Mouse (Mus musculus) heart, adult 2 months (tissue): ENCODE results near the gene Olfml2b.

ENCODE experiments used
- CTCF ChIP-seq: fragments of 200-600 bp; IDR thresholded peaks from 2 replicates; pipeline ENCODE4 v1.8.1; 2022; ENCODE audit warnings: antibody characterized with exemption, mild to moderate bottlenecking, moderate library complexity
- POLR2A ChIP-seq: fragments of 200-500 bp; IDR thresholded peaks from 2 replicates; pipeline ENCODE4 v1.6.1; 2011; ENCODE audit warnings: mild to moderate bottlenecking, low read depth, low read length, control low read depth; ENCODE audit not compliant: insufficient read depth

GRCm38 (mm10) chr1:170679624-170680023, 35.3 kb downstream of the Olfml2b start:
- TF ChIP-seq CTCF (no peak), POLR2A (no peak)
